Mouse (Mus musculus): ENCODE data around the gene Ccnt1. TPM values are rescaled to one million over a fixed set of nuclear protein-coding genes. Genes with fewer than 3 reads are reported as not detected.

Gene Ccnt1
- total and polyA plus RNA-seq, 3 experiments, result 19.5 to 63.2 (median 44.0) TPM

DNA sequence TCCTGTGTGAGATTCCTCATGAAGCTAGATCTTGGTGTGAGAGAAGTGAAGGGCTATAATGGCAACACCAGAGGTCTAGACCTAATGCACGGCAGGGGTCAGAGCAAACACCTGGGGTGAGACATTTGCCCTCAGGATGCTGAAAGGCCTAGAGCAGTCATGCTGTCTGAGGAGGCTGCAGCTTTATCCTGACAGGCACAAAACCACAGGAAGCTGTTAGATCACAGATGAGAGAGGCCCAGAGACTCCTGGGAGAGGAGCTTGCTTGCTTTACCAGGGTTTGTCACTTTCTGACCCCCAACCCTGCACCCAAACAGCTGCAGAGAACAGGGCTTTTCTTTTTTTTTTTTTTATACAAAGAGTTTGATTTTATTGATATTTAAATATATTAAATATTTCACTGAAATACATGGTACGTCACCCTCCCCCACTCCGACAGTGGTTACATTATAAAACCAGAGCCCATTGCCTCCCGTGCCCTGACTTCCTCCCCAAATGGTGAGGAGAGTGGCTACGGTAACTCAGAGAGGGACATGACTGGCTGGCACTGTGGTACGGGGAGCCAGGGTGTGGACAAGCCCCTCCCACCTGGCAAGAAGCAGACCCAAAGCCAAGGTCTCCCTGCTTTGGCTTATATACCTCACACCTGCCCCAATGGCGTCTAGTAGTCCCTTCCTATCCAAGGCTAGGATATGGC lies 19.1 kb upstream of the Ccnt1 start (continued):
- TF ChIP-seq MYC (IDR thresholded peaks at IDR 0.05; ENCODE audit: low read depth, low read length) (0 out of 2 replicates have a peak, but pooled peaks have one; percentile 31), ZC3H11A (IDR thresholded peaks at IDR 0.05; ENCODE audit: low read depth, low read length) (no peak), E2F4 (IDR thresholded peaks at IDR 0.05; ENCODE audit: borderline replicate concordance, low read depth, low read length) (no peak)

DNA sequence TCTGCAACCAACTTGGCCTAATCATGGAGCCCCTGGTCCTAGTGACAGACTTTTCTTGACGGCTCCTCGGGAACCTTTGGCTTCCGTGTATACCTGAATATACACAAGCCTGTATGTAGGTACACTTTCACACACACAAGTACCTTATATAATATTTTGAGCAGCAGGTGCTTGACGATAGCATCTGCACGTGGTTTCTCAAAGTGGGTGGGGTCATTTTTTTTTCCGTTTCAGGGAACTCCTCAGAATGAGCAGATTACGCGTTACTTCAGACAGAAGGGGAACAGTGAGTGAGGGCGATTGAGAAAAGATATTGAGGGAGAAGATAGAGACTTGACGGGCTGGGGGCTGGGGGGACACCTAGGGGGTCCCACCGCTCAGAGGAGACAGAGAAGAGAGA lies 17.0 kb upstream of the Ccnt1 start:
- no peak overlapping the region for H3K9ac ChIP-seq (ENCODE audit: control insufficient read depth, low read depth, low read length, poor library complexity, severe bottlenecking)
- H3K4me3 ChIP-seq (ENCODE audit: control insufficient read depth in 1 of 2, insufficient read depth in 1 of 2, low read depth in 2 of 2, low read length in 2 of 2), result no peak overlapping the region
- no peaks in the 10 kb centered on the region for H3K9me3 ChIP-seq (replicated peaks; ENCODE audit: insufficient read depth, low read length)
- H3K36me3 ChIP-seq (ENCODE audit: control insufficient read depth in 1 of 2, insufficient read depth in 2 of 2, low read length in 2 of 2), result peaks cover 7 to 42% of the 10 kb centered on the region in 2 experiments; a peak in 3 of 4 replicates
- H3K27me3 ChIP-seq (ENCODE audit: control insufficient read depth in 1 of 2, insufficient read depth in 2 of 2, low read length in 2 of 2), result no peaks in the 10 kb centered on the region
- H3K27ac ChIP-seq (ENCODE audit: control insufficient read depth, low read depth, low read length), result peak overlapping the region; percentile 38
- DNase-seq (ENCODE audit: low read depth, low spot score), result peak; percentile 75
- H3K79me2 ChIP-seq (ENCODE audit: control insufficient read depth, insufficient read depth, low read length, poor library complexity), result no peaks in the 10 kb centered on the region
- H3K4me1 ChIP-seq (ENCODE audit: control insufficient read depth in 1 of 2, insufficient read depth in 2 of 2, low read length in 2 of 2), result peaks cover 40 to 52% of the 10 kb centered on the region in 2 experiments
- TF ChIP-seq MEF2A (IDR thresholded peaks at IDR 0.05; ENCODE audit: extremely low read depth, insufficient replicate concordance, low read depth, low read length, poor library complexity, severe bottlenecking) (no peak), ZKSCAN1 (IDR thresholded peaks at IDR 0.05; ENCODE audit: low read depth, low read length) (no peak), ETS1 (IDR thresholded peaks at IDR 0.05; ENCODE audit: low read depth, low read length) (peak; percentile 79), TCF12 (IDR thresholded peaks at IDR 0.05; ENCODE audit: low read depth, low read length) (peak; percentile 77), KAT2A (conservative IDR thresholded peaks at IDR 0.05; ENCODE audit: low read depth, low read length) (no peak), TAL1 (IDR thresholded peaks at IDR 0.05; ENCODE audit: low read length) (no peak), BHLHE40 (IDR thresholded peaks at IDR 0.05; ENCODE audit: borderline replicate concordance, low read depth, low read length) (peak; percentile 86), ZMIZ1 (IDR thresholded peaks at IDR 0.05; ENCODE audit: low read depth, low read length) (0 out of 2 replicates have a peak, but pooled peaks have one; percentile 35), UBTF (IDR thresholded peaks at IDR 0.05; ENCODE audit: borderline replicate concordance, insufficient read depth, low read depth, low read length) (no peak), RAD21 (IDR thresholded peaks at IDR 0.05; ENCODE audit: low read depth, low read length) (no peak), ZNF384 (IDR thresholded peaks at IDR 0.05; ENCODE audit: low read depth, low read length) (peak; percentile 93), MYC (IDR thresholded peaks at IDR 0.05; ENCODE audit: low read depth, low read length) (peak; percentile 94), HCFC1 (IDR thresholded peaks at IDR 0.05; ENCODE audit: low read depth, low read length) (peak; percentile 34; the same call in 1 of the 2 replicates), MAFK (IDR thresholded peaks at IDR 0.05; ENCODE audit: borderline replicate concordance, low read depth, low read length) (0 out of 2 replicates have a peak, but pooled peaks have one; percentile 16), ZC3H11A (IDR thresholded peaks at IDR 0.05; ENCODE audit: low read depth, low read length) (0 out of 2 replicates have a peak, but pooled peaks have one; percentile 20), MAZ (IDR thresholded peaks at IDR 0.05; ENCODE audit: low read depth, low read length) (peak; percentile 62; the same call in 1 of the 2 replicates), MYB (IDR thresholded peaks at IDR 0.05; ENCODE audit: low read depth, low read length) (no peak), E2F4 (IDR thresholded peaks at IDR 0.05; ENCODE audit: borderline replicate concordance, low read depth, low read length) (no peak), NELFE (IDR thresholded peaks at IDR 0.05; ENCODE audit: low read depth, low read length) (0 out of 2 replicates have a peak, but pooled peaks have one; percentile 35), SIN3A (IDR thresholded peaks at IDR 0.05; ENCODE audit: low read length) (peak; percentile 94), EP300 (IDR thresholded peaks at IDR 0.05; ENCODE audit: low read depth in 1 of 2, low read length in 2 of 2) (peak; percentile 63 to 84; a peak in 3 of 4 replicates), USF1 (IDR thresholded peaks at IDR 0.05; ENCODE audit: low read depth, low read length) (peak; percentile 91), MAX (IDR thresholded peaks at IDR 0.05; ENCODE audit: low read length) (peak; percentile 95), CTCF (IDR thresholded peaks at IDR 0.05 in 2 of 3, conservative IDR thresholded peaks at IDR 0.05 in 1 of 3; ENCODE audit: control insufficient read depth in 1 of 3, insufficient read depth in 1 of 3, low read depth in 2 of 3, low read length in 3 of 3, poor library complexity in 1 of 3, severe bottlenecking in 1 of 3) (no peak), POLR2AphosphoS5 (IDR thresholded peaks at IDR 0.05; ENCODE audit: borderline replicate concordance, low read depth, low read length) (no peak), JUND (IDR thresholded peaks at IDR 0.05; ENCODE audit: low read depth, low read length) (no peak), USF2 (IDR thresholded peaks at IDR 0.05; ENCODE audit: borderline replicate concordance in 1 of 2, insufficient read depth in 1 of 2, low read depth in 1 of 2, low read length in 2 of 2) (peak in 1 of 2 experiments; percentile 63; a peak in 1 of 4 replicates), RCOR1 (IDR thresholded peaks at IDR 0.05; ENCODE audit: low read depth, low read length) (peak; percentile 72), ELF1 (IDR thresholded peaks at IDR 0.05; ENCODE audit: low read depth, low read length) (0 out of 2 replicates have a peak, but pooled peaks have one; percentile 26), NRF1 (IDR thresholded peaks at IDR 0.05; ENCODE audit: insufficient read depth, low read depth, low read length, poor library complexity, severe bottlenecking) (no peak), POLR2A (IDR thresholded peaks at IDR 0.05; ENCODE audit: control insufficient read depth in 1 of 2, insufficient read depth in 1 of 2, low read depth in 1 of 2, low read length in 2 of 2, poor library complexity in 1 of 2) (peak in 1 of 2 experiments; percentile 29; a peak in 1 of 4 replicates)
